Mouse (Mus musculus) embryonic facial prominence, embryonic 15.5 days (tissue): Measurements from ENCODE around the gene E330017A01Rik. TPM values are rescaled to one million over a fixed set of nuclear protein-coding genes. Genes with fewer than 3 reads are reported as not detected.

Experiments
- ATAC-seq: fragments of 200-750 bp; cut with Nextera tagmentation; 2 replicates; pipeline ENCODE4 v1.8.0; 2017; ENCODE audit warnings: low read depth, moderate TSS enrichment; ENCODE audit not compliant: insufficient number of reproducible peaks, low FRiP score, low TSS enrichment
- H3K27ac ChIP-seq: fragments of 300-500 bp; sonication (generic); replicated peaks from 2 replicates; pipeline ENCODE4 v1.5.1; 2015; ENCODE audit warnings: mild to moderate bottlenecking, inconsistent platforms
- H3K27me3 ChIP-seq: fragments of 300-500 bp; sonication (generic); 2 replicates; pipeline ENCODE4 v1.6.1; 2015; ENCODE audit warnings: inconsistent platforms
- H3K36me3 ChIP-seq: fragments of 300-500 bp; sonication (generic); 2 replicates; pipeline ENCODE4 v1.6.1; 2015; ENCODE audit warnings: mild to moderate bottlenecking, inconsistent platforms
- H3K4me1 ChIP-seq: fragments of 300-500 bp; sonication (generic); 2 replicates; pipeline ENCODE4 v1.6.1; 2015; ENCODE audit warnings: inconsistent platforms
- H3K4me2 ChIP-seq: fragments of 300-500 bp; sonication (generic); replicated peaks from 2 replicates; pipeline ENCODE4 v1.6.1; 2015; ENCODE audit warnings: mild to moderate bottlenecking, inconsistent platforms
- H3K4me3 ChIP-seq: fragments of 300-500 bp; sonication (generic); replicated peaks from 2 replicates; pipeline ENCODE4 v1.5.1; 2015; ENCODE audit warnings: mild to moderate bottlenecking, inconsistent platforms
- H3K9ac ChIP-seq: fragments of 300-500 bp; sonication (generic); 2 replicates; pipeline ENCODE4 v1.6.1; 2015; ENCODE audit warnings: inconsistent platforms
- H3K9me3 ChIP-seq: fragments of 300-500 bp; sonication (generic); replicated peaks from 2 replicates; pipeline ENCODE4 v1.6.1; 2016; ENCODE audit warnings: inconsistent platforms
- polyA plus RNA-seq: library from polyadenylated mRNA; unstranded; fragments of >200 nt; fragmentation: Nextera tagmentation; extraction: Ambion mirVana; gene quantifications from 2 replicates; pipeline ENCODE4 v1.2.1, GENCODE M21; 2015

Gene E330017A01Rik
- polyA plus RNA-seq, 1 experiment from 2014 or later: not detected

DNA sequence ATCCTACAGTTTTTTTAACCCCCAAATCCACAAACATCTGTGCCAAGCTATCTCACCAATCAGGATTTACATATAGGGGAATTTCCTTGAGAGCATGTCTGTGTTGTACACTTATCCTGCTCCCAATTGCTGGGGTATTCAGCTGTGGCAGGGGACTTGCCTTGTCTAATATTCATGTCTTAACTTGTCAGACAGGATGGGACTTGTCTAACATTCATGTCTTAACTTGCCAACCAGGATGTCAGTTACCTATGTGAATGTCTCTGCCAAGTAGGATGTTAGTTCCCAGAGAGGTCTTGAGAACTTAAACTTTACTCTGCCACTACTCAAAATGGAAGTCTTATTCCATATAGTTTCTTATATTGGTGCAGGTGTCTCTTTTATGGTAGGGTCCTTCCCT is 49.1 kb downstream of the E330017A01Rik start:
- Histone ChIP-seq H3K27ac (no peak overlapping the region), H3K4me3 (no peak overlapping the region), H3K27me3 (no peaks in the 10 kb centered on the region), H3K9ac (no peak overlapping the region), H3K36me3 (no peaks in the 10 kb centered on the region), H3K9me3 (no peaks in the 10 kb centered on the region), H3K4me2 (no peak overlapping the region), H3K4me1 (no peaks in the 10 kb centered on the region)
- no peak for ATAC-seq

Other genes with a start within 250 kb of the E330017A01Rik start
- gene Dcbld2, start 230.3 kb downstream of the E330017A01Rik start, polyA plus RNA-seq: 4.3 and 4.6 TPM in 2 replicates
- gene St3gal6, start 114.5 kb downstream of the E330017A01Rik start, polyA plus RNA-seq: 15.0 and 17.6 TPM in 2 replicates
- gene Gm813, start 21.8 kb downstream of the E330017A01Rik start, polyA plus RNA-seq: not detected in 2 replicates
- 27.1 and 28.9 TPM in 2 replicates for gene Cpox, start 31.6 kb upstream of the E330017A01Rik start, polyA plus RNA-seq
- 0.19 TPM in 1 of 2 replicates, not detected in the other for gene Gpr15, start 80.3 kb upstream of the E330017A01Rik start, polyA plus RNA-seq
- gene Cldnd1, start 89.2 kb upstream of the E330017A01Rik start, polyA plus RNA-seq: 128 and 131 TPM in 2 replicates
- not detected in 2 replicates for gene Olfr172, start 124.4 kb upstream of the E330017A01Rik start, polyA plus RNA-seq
- 0.13 TPM in 1 of 2 replicates, not detected in the other for gene Olfr173, start 161.5 kb upstream of the E330017A01Rik start, polyA plus RNA-seq
- not detected in 2 replicates for gene Olfr175-ps1, start 188.0 kb upstream of the E330017A01Rik start, polyA plus RNA-seq
- gene Olfr177, start 236.0 kb upstream of the E330017A01Rik start, polyA plus RNA-seq: not detected in 2 replicates